Mouse (Mus musculus) liver, embryonic 14.5 days (tissue): ENCODE data around the gene Ntan1.

Experiments
- CTCF ChIP-seq: IDR thresholded peaks from 2 replicates; pipeline ENCODE4 v1.5.1; 2016; ENCODE audit warnings: antibody characterized with exemption, low read depth, control low read depth
- EP300 ChIP-seq: IDR thresholded peaks from 2 replicates; pipeline ENCODE4 v1.6.1; 2016; ENCODE audit warnings: antibody characterized with exemption, low read depth

GRCm38 (mm10) chr16:13785932-13786331, 32.7 kb upstream of the Ntan1 start:
- no peak for TF ChIP-seq CTCF
- TF ChIP-seq EP300, result no peak
